Mouse (Mus musculus): Measurements from ENCODE around the gene Apoa2. TPM values are rescaled to one million over a fixed set of nuclear protein-coding genes. Genes with fewer than 3 reads are reported as not detected.

The Apoa2 gene
- total RNA-seq, 2 experiments from 2014 or later: 1.6 to 4.9 TPM

DNA sequence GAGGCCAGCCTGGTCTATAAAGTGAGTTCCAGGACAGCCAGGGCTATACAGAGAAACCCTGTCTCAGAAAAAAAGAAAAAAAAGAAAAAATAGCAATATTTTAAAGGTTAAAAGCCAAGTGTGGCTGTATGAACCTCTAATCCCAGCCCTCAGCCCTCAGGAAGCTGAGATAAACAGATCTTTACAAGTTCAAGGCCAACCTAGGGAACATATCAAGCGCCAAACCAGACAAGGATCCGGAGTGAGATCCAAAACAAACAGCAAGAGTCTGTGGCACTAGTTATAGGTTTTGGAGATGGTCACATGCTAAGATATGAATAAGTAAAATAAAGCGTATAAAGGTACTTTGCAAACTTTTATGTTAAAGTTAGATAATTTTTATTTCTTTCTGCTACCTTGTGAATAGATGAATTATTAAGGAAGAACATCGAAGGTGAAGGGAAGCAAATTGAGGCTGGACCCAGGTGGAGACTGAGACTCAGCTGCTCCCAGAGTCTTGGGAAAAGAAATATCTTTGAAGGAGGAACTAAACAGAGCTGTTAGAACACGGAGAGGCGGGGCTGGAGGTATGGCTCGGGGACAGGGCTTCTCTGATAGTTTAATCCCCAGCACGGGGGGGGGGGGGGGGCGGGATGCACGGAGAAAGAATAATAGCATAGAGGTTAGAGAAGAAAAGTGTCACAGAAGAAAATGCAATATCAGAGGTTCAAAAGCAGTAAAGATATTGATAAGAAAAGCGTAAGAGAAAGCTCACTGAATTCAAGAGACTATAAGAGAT, 21.2 kb upstream of the Apoa2 start:
- intact Hi-C loops (cut with DNase I): no loop called here
- DNase-seq (ENCODE audit: low spot score in 2 of 2): no peak

DNA sequence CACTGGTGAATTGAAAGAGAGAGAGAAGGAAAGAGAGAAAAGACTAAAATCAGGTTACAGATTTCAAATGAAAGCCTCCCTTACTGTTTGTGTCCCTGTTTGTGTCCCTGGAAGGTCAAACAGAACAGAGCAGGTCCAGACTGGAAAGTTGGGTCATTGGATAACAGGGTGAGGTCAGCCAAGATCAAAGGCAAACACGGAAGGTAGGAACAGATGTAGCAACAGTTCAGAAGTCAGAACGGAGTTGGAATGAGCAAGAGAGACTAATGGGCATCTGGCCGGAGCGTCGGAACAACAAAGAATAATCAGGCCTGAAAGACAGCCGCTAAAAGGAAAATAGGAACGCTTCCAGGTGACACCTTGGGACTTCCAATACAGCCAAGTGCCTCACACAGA, 20.6 kb upstream of the Apoa2 start:
- no peak for DNase-seq (ENCODE audit: low spot score in 2 of 2)
- intact Hi-C loops (cut with DNase I): no loop called here

DNA sequence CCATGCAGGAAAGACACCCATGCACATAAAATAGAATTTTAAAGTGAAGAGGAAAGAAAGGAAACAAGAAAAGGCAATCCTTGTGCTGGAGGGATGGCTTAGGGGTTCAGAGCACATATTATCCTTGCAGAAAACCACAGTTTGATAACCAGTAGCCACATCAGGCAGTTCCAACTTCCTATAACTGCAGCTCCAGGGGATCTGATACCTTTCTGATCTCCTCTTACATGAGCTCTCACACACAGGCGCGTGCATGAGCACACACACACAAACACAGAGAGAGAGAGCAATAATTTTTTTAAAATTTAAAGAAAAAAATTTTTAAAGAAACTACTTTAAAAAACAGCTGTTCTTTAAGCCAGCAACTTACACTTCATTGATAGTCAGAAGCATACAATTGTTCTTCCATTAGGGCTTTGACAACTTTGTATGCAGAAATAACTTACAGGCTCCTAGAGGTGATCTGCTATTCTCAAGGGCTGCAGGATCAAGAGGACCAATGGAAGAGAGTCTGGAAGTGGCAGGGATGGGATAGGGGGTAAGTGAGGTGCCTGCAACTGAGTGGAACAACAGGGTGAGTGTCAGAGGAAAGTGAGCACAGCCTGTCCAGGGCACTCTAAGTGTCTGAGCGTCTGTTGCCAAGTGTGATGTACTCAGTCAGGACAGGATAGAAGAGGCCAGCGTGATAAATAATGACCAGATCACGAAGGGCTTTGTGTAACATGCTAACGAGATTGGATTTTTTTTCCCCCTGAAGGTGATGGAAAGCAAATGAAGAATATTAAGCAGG, 19.0 kb upstream of the Apoa2 start:
- intact Hi-C loops (cut with DNase I): no loop called here
- no peak for DNase-seq (ENCODE audit: low spot score in 2 of 2)

DNA sequence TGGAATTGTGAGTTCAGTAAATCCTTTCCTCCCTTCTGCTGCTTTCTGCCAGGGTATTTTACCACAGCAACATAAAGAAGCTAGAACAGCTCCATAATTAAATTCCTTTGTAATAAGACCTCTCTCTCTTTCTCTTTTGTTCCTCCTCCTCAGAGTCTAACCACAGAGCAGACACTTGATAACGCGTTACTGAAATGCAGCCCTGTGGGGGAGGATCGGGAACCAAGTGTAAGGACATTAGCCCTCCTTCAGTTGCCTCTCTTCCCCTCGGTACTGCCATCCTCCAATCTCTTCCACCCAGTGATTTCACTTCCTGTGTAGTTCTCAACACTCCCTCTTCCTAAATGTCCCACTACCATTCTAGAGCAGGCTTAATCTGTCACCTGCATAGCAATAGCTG, 15.4 kb upstream of the Apoa2 start:
- intact Hi-C loops (cut with DNase I): no loop called here
- DNase-seq (ENCODE audit: low spot score in 2 of 2): no peak

DNA sequence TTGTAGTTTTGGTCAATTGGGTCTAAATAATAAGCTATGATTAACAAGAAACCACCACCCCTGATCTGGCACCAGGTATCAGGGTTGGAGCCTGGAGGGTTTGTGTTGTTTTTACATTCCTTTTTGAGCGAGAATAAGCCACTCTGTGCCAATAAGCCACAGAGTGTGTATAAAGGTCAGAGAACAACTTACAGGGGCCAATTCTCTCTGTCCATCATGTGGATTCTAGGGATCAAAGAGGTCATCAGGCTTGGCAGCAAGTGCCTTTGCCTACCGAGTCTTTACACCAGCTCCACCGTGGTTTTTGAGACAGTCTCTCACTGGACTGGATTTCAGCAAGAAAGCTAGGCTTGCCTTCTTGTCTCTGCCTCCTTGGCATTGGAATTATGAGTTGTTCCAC, 12.0 kb upstream of the Apoa2 start:
- intact Hi-C loops (cut with DNase I): no loop called here
- DNase-seq (ENCODE audit: low spot score in 2 of 2): no peak

DNA sequence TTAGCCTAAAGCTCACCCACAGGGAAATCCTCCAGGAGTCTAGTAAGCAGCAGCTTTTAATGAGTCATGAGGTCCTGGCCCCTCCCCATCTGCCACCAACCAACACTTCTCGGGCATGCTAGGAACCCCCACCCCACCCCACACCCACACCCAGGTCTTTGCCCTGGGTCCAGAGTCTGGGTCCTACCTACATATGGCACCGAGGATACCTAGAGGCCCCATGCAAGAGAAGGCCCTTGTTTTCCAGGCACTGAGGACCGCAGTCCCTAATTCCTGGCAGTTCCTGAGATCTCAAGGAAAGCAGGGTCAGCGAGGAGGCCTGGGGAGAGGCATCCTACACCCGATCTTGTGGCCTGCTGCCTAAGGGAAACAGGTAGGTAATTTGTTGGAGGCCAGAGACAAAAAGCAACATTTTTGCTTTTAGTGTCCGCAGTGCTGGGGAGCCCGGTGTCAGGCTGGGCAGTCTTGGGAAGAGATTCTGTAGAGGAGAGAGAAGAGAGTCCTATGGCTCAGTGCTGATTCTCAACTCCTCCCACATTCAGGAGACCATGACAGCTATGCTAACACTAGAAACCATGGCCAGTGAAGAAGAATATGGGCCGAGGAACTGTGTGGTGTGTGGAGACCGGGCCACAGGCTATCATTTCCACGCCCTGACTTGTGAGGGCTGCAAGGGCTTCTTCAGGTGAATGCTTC, 10.9 kb upstream of the Apoa2 start, which contains the start of gene Nr1i3:
Gene Nr1i3 (plus strand): TSS at position 170 of the 696 bp plus-strand sequence.
- no peak for DNase-seq (ENCODE audit: low spot score in 2 of 2)
- intact Hi-C loops (cut with DNase I): no loop called here

DNA sequence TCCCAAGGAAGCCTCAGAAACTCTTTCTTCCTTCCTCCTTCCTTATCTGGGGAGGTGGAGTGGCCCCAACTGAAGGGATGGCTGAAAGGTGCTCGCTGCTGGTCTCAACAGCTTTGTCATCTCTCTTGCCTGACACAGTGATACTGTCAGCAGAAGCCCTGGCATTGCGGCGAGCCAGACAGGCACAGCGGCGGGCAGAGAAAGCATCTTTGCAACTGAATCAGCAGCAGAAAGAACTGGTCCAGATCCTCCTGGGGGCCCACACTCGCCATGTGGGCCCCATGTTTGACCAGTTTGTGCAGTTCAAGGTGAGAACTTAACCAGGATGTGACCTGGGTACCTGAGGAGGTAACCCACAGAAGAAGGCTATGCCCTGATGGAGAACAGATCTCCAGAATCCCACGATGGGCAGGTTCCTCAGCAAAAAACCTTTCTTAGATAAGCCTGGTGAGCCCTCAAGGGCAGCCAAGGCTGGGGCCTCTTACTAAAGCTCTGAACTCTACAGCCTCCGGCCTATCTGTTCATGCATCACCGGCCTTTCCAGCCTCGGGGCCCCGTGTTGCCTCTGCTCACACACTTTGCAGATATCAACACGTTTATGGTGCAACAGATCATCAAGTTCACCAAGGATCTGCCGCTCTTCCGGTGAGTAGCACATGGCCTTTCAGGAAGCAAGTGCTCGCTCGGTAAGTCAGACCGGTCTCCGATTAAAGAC, 8.5 kb upstream of the Apoa2 start:
- no peak for DNase-seq (ENCODE audit: low spot score in 2 of 2)
- intact Hi-C loops (cut with DNase I): no loop called here

DNA sequence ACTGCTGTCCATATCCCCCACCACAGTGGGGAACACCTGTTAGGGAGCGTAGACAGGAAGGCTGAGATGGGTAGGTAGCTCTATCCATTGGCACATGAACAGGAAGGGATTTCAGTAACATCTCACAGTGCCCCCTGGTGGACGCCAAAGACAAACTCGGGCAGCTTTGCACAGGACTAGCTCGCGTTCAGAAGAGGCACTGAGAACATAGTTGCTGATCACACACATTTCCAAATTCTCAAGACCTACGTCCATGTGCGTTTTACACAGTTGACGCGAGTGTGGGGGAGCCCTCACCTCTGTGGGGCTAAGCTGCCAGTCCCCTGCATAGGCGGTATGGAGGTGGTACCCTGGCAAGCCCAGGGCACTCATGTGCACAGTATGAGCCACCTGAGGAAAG, 4.0 kb upstream of the Apoa2 start:
- DNase-seq (ENCODE audit: low spot score in 2 of 2): peak; percentile 92 to 93
- intact Hi-C loops (cut with DNase I): loop anchor here (2.0 to 5.0 kb wide), 2 partner anchors 59 to 102 kb away; no protein-coding TSS in a partner anchor

DNA sequence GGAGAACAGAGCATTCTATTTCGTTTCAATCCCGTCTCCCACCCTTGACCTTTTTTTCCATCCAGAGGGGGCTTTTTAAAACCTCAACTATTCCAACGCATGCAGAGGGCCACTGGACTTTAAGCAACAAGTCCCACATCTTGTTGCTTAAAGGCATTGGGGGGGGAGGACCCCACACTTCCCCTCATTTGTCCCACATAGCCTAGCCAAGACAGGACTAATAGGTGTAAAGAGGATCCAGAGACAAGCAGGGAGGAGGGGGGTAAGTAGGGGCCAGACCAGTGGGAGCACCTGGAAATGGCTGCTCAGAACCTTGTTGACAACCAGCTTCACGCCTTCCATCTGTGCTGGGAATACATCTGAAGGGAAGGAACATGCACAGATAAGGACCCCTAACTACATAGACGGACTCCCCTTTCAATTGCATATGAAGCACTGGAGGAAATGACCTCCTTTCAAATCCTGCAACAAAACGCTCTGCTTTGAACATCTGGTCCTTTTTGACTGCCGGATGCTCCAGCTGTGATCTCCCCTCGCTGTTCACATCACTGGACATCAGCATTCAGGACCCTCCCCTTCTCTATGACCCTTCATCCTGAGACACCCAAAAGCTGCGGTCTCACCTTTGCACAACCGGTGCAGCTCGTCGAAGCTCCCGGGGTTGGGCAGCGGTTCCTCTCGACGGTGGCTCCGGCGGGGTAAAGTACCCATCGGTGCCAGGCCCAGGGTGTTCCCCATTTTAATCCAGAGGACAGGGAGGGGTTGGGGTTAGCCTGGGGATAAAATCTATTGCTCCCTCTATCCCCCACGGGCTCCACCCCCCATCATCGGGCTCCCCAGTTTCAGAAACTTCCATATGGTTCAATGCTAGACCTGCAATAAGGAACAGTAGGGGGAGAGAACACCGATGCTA, 3.3 kb upstream of the Apoa2 start:
- DNase-seq (ENCODE audit: low spot score in 2 of 2): no peak
- intact Hi-C loops (cut with DNase I): loop anchor here (2.0 to 5.0 kb wide), 2 partner anchors 59 to 103 kb away; no protein-coding TSS in a partner anchor

DNA sequence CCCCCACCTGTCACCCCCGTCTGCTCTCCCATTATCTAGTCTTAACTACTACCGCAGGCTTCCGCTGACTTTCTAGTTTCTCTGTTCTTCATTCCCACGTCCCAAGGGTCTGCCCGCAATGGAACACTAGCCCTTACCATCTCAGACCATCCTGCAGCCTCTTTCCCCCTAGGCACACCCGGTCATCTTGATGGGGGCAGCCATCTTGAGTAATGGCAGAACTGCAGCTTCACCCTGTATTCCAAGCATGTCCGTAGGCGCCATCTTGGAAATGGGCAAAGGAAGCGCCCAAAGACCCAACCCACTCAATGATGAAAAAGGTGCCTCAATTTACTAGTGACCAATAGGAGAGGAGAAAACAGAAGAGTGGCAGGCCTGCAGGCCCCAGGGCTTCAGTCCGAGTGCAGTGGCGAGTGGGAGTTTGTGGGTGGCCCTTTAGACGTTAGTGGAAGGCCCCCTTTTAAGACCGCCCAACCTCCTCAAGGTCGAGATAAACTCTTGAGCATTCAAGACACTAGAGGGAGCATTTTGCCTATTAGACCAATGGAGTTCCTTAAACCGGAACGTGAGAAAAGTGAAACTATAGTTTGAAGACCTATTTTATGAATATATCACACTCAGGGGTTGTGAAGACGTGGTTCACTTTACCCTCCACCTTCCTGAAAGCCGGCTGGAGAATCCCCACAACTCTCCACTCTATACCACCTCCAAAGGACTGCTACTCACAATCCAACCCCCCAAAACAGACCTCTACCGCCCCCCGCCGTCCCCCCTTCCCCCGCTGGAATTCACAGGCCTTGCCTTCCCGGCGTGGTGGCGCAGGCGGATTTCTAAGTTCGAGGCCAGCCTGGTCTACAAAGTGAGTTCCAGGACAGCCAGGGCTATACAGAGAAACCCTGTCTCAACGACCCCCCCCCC, 2.4 kb upstream of the Apoa2 start, which contains the start of gene Tomm40l:
Gene Tomm40l (minus strand): TSS at position 277 of the 918 bp plus-strand sequence.
- intact Hi-C loops (cut with DNase I): loop anchor here (5.0 kb wide), 1 partner anchor 60 kb away; no protein-coding TSS in a partner anchor
- peak; percentile 94 to 98 for DNase-seq (ENCODE audit: low spot score in 2 of 2)

DNA sequence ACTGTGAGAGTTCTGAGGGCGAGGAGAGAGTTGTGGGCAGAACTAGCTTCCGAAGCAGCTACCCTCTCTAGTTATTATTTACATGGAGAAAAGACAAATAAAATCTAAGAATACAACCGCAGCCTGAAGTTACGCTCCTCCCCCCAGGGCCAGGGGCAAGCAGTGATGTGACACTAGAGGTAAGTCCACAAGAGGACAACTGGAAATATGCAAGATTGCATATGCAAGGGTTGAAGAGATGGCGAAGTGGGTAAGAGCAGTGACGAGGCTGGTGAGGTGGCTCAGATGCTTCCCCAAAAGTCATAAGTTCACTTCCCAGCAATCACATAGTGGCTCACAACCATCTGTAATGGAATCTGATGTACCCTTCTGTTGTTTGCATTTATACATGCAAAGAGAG, 1.7 kb upstream of the Apoa2 start:
- intact Hi-C loops (cut with DNase I): loop anchor here (5.0 kb wide), 1 partner anchor 61 kb away; no protein-coding TSS in a partner anchor

DNA sequence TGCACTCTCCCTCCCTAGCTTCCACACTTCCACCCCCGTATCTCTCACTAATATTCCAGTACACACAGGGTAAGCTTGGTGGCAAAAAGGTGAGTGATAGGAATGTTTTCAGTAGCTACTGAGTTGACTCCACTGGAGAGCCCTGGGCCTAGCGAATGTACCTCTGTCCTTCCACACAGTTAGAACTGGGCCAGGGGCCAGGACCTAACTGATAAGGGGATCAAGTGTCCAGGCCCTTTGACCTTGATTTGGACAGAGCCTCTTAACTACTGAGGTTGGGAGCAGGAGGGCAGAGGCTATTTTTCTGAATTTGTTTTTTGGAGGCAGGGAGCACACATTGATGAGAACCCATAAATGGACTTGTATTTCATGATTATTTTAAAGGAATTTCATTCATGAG, 1.1 kb upstream of the Apoa2 start:
- DNase-seq (ENCODE audit: low spot score in 2 of 2): no peak
- intact Hi-C loops (cut with DNase I): loop anchor here (5.0 kb wide), 1 partner anchor 61 kb away; no protein-coding TSS in a partner anchor

More for the DNA sequence above, 1.7 kb upstream of the Apoa2 start:
- no peak for DNase-seq (ENCODE audit: low spot score in 2 of 2)

DNA sequence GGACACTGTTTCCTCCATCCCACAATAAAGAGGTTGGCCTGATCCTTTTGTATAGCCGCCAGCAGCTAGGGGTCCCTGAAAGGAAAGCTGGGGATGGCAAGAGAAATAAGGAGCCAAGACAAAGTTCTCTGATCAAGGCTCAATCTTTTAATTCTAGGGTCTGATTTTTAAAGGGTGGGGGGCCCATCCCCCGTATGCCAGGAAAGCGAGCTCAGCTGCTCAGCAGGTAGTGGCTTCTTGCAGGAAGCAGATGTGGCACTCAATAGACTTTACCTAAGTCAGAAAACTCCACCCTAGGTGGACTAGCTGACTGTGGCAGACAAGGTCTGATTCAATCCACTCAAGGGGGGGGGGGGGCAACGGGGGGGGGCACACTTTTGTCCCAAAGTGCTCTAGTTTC, 1.9 kb downstream of the Apoa2 start:
- intact Hi-C loops (cut with DNase I): no loop called here
- no peak for DNase-seq (ENCODE audit: low spot score in 2 of 2)

DNA sequence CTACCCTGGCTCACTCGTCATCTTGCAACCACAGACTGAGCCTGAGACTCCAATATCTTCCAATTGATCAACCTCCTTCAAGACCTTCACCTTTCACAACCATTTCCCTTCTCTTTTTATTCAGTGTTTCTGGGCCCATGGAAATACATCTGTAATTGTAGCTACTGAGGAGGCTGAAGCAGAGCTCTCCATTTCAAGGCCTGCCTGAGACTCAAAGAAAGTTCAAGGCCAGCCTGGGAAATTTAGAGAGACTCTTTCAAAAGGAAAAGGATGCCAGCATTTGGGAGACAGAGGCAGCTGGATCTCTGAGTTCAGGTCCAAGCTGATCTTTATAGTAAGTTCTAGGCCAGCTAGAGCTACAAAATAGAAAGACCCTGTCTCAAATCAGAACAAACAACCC, 3.0 kb downstream of the Apoa2 start:
- intact Hi-C loops (cut with DNase I): no loop called here
- DNase-seq (ENCODE audit: low spot score in 2 of 2): no peak

DNA sequence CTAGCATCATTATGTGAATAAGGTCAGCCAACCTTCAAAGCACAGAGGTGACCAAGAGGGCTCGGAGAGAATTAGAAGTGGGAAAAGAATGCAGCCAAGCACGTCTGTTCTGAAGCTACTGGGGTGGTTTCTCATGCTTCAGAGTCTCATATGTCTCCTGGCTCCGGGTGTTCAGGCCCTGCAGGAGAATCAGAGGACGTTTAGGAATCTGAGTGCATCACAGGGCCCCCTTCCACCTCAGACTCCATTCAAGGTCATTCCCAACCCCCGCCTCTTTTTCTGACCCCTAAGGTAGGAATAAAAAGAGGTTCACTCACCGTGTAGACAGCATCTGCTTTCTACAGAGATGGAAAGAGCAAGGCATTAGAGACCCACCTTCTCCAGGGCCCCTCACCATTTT, 4.9 kb downstream of the Apoa2 start:
- intact Hi-C loops (cut with DNase I): no loop called here
- no peak for DNase-seq (ENCODE audit: low spot score in 2 of 2)

DNA sequence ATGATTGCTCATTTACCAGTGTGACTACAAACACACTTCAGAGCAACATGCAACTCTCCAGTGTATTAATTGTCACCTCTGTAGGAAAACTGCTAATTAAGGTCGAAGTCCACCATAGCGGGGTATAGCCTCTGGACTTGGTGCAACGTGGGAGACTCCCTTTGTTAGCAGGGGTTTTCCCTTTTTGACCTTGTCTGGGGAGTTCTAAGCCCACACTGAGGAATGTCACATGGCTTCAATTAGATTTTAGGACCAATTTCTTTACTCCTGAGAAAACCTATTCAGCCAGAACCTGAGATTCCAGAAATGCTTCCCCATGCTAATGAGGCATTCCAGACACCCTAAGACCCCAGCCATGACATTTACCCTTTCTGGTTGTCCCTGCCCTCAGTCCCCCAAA, 5.4 kb downstream of the Apoa2 start:
- intact Hi-C loops (cut with DNase I): no loop called here
- no peak for DNase-seq (ENCODE audit: low spot score in 2 of 2)

DNA sequence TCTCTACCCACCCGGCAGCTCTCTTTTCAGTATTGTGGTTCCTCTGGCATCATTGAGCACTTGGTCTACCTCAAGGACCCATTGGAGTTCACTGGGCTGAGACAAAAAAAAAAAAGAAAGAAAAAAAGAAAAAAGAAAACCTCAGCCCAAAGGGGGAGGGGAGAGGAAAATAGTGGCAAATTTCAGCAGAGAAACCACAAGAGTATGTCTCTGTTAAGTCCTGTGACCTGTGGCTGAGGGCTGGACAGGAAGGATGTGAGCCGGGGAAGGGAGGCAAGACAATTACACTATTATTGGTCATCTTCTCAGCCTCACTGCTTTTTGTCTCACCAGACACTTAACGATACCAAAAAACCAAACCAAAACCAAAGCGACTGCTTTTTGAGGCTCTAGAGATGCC, 7.0 kb downstream of the Apoa2 start:
- intact Hi-C loops (cut with DNase I): no loop called here
- no peak for DNase-seq (ENCODE audit: low spot score in 2 of 2)
